Mouse (Mus musculus) kidney, adult 2 months (tissue): Measurements from ENCODE around the gene Hist1h3g. TPM values are rescaled to one million over a fixed set of nuclear protein-coding genes. Genes with fewer than 3 reads are reported as not detected.
"Not testable (repeated sequence)": the region's sequence is repeated elsewhere in the genome, so short reads cannot be mapped to it uniquely, and the experiment has no call there.

ENCODE experiments used
- DNase-seq: peaks from one replicate; pipeline ENCODE4 v3.0.0; 2021
- H3K27ac ChIP-seq: fragments of 200-500 bp; 2 replicates; pipeline ENCODE4 v1.5.1; 2012; ENCODE audit warnings: low read depth, low read length, control low read depth, inconsistent platforms; ENCODE audit not compliant: insufficient read depth
- H3K27me3 ChIP-seq: fragments of 200-500 bp; replicated peaks from 2 replicates; pipeline ENCODE4 v1.6.1; 2012; ENCODE audit warnings: mild to moderate bottlenecking, moderate library complexity, low read length, inconsistent platforms; ENCODE audit not compliant: control insufficient read depth, insufficient read depth
- H3K36me3 ChIP-seq: fragments of 200-500 bp; 2 replicates; pipeline ENCODE4 v1.6.1; 2012; ENCODE audit warnings: mild to moderate bottlenecking, moderate library complexity, low read length, inconsistent platforms; ENCODE audit not compliant: control insufficient read depth, insufficient read depth
- H3K4me1 ChIP-seq: fragments of 200-500 bp; 2 replicates; pipeline ENCODE4 v1.6.1; 2011; ENCODE audit warnings: low read length; ENCODE audit not compliant: control insufficient read depth, insufficient read depth
- H3K4me3 ChIP-seq: fragments of 200-500 bp; 2 replicates; pipeline ENCODE4 v1.5.1; 2011; ENCODE audit warnings: mild to moderate bottlenecking, low read depth, low read length, control low read depth; ENCODE audit not compliant: insufficient read depth
- CTCF ChIP-seq: fragments of 200-500 bp; conservative IDR thresholded peaks from 2 replicates; pipeline ENCODE4 v1.5.1; 2011; ENCODE audit warnings: low read depth, mild to moderate bottlenecking, control low read depth, low read length, moderate library complexity, mixed read lengths; ENCODE audit not compliant: insufficient read depth, insufficient read length
- POLR2A ChIP-seq: fragments of 200-500 bp; IDR thresholded peaks from one replicate; pipeline ENCODE4 v1.6.1; 2011; ENCODE audit warnings: low read depth, low read length, control low read depth
- WGBS: fragments of 180-500 bp; shearing (Covaris S2); methylation state at CpG from one replicate; pipeline ENCODE4 v1.1.7; 2018; 5-methylcytosine and 5-hydroxymethylcytosine counted together
- polyA plus RNA-seq: library from polyadenylated mRNA; depleted of rRNA; stranded (reverse); fragments of >200 nt; gene quantifications from 2 replicates; pipeline ENCODE4 v1.2.3, GENCODE M21; 2012

Gene Hist1h3g
- polyA plus RNA-seq, 1 experiment: 0.25 TPM

GRCm38 (mm10) chr13:23543965-23544786 is 9.0 kb downstream of the Hist1h3g start, which contains the start of gene Hist1h3f:
TSS of gene Hist1h3f (plus strand) at chr13:23544052.
- Histone ChIP-seq H3K27me3 (no peaks in the 10 kb centered on the region), H3K4me3 (peak within 1 kb of the TSS; percentile 86), H3K36me3 (no peaks in the 10 kb centered on the region), H3K4me1 (no peaks in the 10 kb centered on the region), H3K27ac (peak within 1 kb of the TSS; percentile 87)
- WGBS: under 1% methylated on average over 32 of the region's 45 CpGs
- peak; percentile 95 for DNase-seq
- peak; percentile 55 for TF ChIP-seq POLR2A
- no peak for TF ChIP-seq CTCF

GRCm38 (mm10) chr13:23544787-23545120 is 9.5 kb downstream of the Hist1h3g start:
- not testable (repeated sequence) for DNase-seq, H3K27ac ChIP-seq, H3K36me3 ChIP-seq, H3K27me3 ChIP-seq, H3K4me1 ChIP-seq
- H3K4me3 ChIP-seq: peak overlapping the region; percentile 54
- under 1% methylated on average over 11 of the region's 14 CpGs for WGBS

GRCm38 (mm10) chr13:23546694-23547093 is 11.5 kb downstream of the Hist1h3g start:
- Histone ChIP-seq H3K27ac (no peak overlapping the region), H3K4me1 (no peaks in the 10 kb centered on the region)

GRCm38 (mm10) chr13:23550761-23551145 is 15.5 kb downstream of the Hist1h3g start:
- H3K4me1 ChIP-seq: no peaks in the 10 kb centered on the region
- no peaks in the 10 kb centered on the region for H3K27me3 ChIP-seq
- H3K4me3 ChIP-seq: no peak overlapping the region
- H3K27ac ChIP-seq: no peak overlapping the region
- no peaks in the 10 kb centered on the region for H3K36me3 ChIP-seq
- DNase-seq: no peak
- WGBS: 17% methylated on average over 3 of the region's 3 CpGs
- TF ChIP-seq POLR2A (no peak), CTCF (no peak)

More at GRCm38 (mm10) chr13:23546694-23547093, 11.5 kb downstream of the Hist1h3g start:
- WGBS: 85% methylated on average over 5 of the region's 5 CpGs
- H3K36me3 ChIP-seq: no peaks in the 10 kb centered on the region
- H3K4me3 ChIP-seq: no peak overlapping the region
- DNase-seq: no peak
- H3K27me3 ChIP-seq: no peaks in the 10 kb centered on the region
- TF ChIP-seq CTCF (no peak), POLR2A (no peak)

- peak; percentile 88 for DNase-seq
- WGBS: 1% methylated on average over 47 of the region's 47 CpGs
- not testable (repeated sequence) for H3K27ac ChIP-seq, H3K27me3 ChIP-seq, H3K36me3 ChIP-seq, H3K4me1 ChIP-seq
- TF ChIP-seq CTCF: 0 out of 2 replicates have a peak, but pooled peaks have one; percentile 31
- peak within 1 kb of the TSS; percentile 59 for H3K4me3 ChIP-seq
Measured at GRCm38 (mm10) chr13:23551146-23551834, 16.1 kb downstream of the Hist1h3g start, which contains the start of gene Hist1h4f. TSS of gene Hist1h4f (minus strand) at chr13:23551648.

GRCm38 (mm10) chr13:23551931-23552914 is 17.0 kb downstream of the Hist1h3g start:
- DNase-seq: no peak
- no peak overlapping the region for H3K27ac ChIP-seq
- no peaks in the 10 kb centered on the region for H3K27me3 ChIP-seq
- TF ChIP-seq CTCF (no peak), POLR2A (no peak)
- no peaks in the 10 kb centered on the region for H3K36me3 ChIP-seq
- no peak overlapping the region; the same call in 1 of the 2 replicates for H3K4me3 ChIP-seq
- no peaks in the 10 kb centered on the region for H3K4me1 ChIP-seq
- WGBS: 55% methylated on average over 8 of the region's 8 CpGs

GRCm38 (mm10) chr13:23552962-23553361 is 17.7 kb downstream of the Hist1h3g start, which contains the start of gene Hist1h1d:
TSS of gene Hist1h1d (plus strand) at chr13:23553262.
- no peak within 1 kb of the TSS for H3K27ac ChIP-seq
- no peak for TF ChIP-seq CTCF
- TF ChIP-seq POLR2A: no peak
- H3K36me3 ChIP-seq: no peaks in the 10 kb centered on the region
- H3K4me3 ChIP-seq: no peak within 1 kb of the TSS
- H3K4me1 ChIP-seq: no peaks in the 10 kb centered on the region
- DNase-seq: no peak
- no peaks in the 10 kb centered on the region for H3K27me3 ChIP-seq
